Mouse (Mus musculus): Measurements from ENCODE around the gene Cend1. TPM values are rescaled to one million over a fixed set of nuclear protein-coding genes. Genes with fewer than 3 reads are reported as not detected.
A peak's percentile ranks its signal among the peaks of the same experiment; 100 is the strongest.

Cend1 gene
- polyA plus RNA-seq, 1 experiment from 2014 or later = 5.2 TPM

DNA sequence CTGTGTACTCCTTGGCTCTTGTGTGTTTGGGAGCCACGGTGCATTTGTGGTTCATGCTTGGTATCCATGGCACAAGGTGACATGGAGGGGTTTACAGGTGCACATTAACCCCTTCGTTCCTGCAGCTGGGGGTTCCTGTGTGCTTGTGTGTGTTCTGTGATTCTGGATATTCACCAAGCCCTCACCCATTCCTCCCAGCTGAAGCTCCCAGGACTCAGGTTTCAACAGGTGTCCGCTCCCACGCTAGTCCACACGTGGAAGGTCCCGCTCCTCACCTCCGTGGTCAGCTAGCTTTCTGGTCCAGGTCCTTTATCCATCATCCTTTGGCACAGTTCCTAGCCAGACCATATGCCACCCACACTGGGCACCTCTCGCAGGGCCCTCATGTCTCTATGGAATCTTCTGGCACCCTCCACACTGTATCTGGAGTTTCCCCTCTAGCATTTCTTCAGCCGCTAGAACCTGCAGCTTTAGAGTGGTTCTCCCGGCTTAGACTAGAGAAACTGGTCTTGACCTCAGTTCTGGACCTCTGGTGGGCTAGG, 37.4 kb upstream of the Cend1 start:
- 62% methylated on average over 10 of the region's 10 CpGs for WGBS
- ATAC-seq (replicated peaks; ENCODE audit: extremely low read depth, insufficient read depth, low FRiP score) = no peak
- H3K36me3 ChIP-seq (ENCODE audit: control insufficient read depth, insufficient read depth) = peaks cover 19% of the 10 kb centered on the region
- peak overlapping the region; percentile 94 for H3K27ac ChIP-seq (ENCODE audit: low read length)
- H3K9me3 ChIP-seq (replicated peaks; ENCODE audit: control insufficient read depth, low read length) = no peaks in the 10 kb centered on the region
- H3K9ac ChIP-seq (ENCODE audit: low read length) = peak overlapping the region; percentile 88
- peaks cover 27% of the 10 kb centered on the region for H3K27me3 ChIP-seq (ENCODE audit: control insufficient read depth, insufficient read depth, low read length)
- peak overlapping the region; percentile 80 for H3K4me2 ChIP-seq (ENCODE audit: low read depth, low read length)
- peak overlapping the region; percentile 79 for H3K4me3 ChIP-seq (ENCODE audit: low read length)
- H3K4me1 ChIP-seq (ENCODE audit: control insufficient read depth, insufficient read depth, low read length) = peaks cover 47% of the 10 kb centered on the region

DNA sequence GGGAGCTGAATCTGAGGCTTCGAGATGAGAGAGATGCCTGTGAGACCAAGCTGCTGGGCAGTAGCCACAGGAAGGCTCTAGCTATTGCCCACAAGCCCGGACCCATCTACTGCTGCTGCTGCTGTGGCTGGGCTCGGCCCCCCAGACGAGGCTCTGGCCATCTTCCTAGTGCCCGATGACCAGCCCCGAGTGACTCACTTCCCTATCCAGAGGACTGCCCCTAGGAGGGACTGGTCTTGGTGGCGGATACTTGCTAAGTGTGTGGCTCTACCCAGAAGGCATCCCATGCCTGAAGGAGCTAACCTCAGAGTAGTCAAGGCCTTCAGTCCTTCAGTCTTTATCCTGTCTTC, 36.7 kb upstream of the Cend1 start:
- H3K9ac ChIP-seq (ENCODE audit: low read length) = no peak overlapping the region
- no peak overlapping the region for H3K4me2 ChIP-seq (ENCODE audit: low read depth, low read length)
- 63% methylated on average over 7 of the region's 7 CpGs for WGBS
- peaks cover 51% of the 10 kb centered on the region for H3K4me1 ChIP-seq (ENCODE audit: control insufficient read depth, insufficient read depth, low read length)
- H3K4me3 ChIP-seq (ENCODE audit: low read length) = no peak overlapping the region
- ATAC-seq (replicated peaks; ENCODE audit: extremely low read depth, insufficient read depth, low FRiP score) = no peak
- H3K27me3 ChIP-seq (ENCODE audit: control insufficient read depth, insufficient read depth, low read length) = peaks cover 27% of the 10 kb centered on the region
- peak overlapping the region; percentile 41 for H3K27ac ChIP-seq (ENCODE audit: low read length)
- no peaks in the 10 kb centered on the region for H3K9me3 ChIP-seq (replicated peaks; ENCODE audit: control insufficient read depth, low read length)
- H3K36me3 ChIP-seq (ENCODE audit: control insufficient read depth, insufficient read depth) = peaks cover 13% of the 10 kb centered on the region

DNA sequence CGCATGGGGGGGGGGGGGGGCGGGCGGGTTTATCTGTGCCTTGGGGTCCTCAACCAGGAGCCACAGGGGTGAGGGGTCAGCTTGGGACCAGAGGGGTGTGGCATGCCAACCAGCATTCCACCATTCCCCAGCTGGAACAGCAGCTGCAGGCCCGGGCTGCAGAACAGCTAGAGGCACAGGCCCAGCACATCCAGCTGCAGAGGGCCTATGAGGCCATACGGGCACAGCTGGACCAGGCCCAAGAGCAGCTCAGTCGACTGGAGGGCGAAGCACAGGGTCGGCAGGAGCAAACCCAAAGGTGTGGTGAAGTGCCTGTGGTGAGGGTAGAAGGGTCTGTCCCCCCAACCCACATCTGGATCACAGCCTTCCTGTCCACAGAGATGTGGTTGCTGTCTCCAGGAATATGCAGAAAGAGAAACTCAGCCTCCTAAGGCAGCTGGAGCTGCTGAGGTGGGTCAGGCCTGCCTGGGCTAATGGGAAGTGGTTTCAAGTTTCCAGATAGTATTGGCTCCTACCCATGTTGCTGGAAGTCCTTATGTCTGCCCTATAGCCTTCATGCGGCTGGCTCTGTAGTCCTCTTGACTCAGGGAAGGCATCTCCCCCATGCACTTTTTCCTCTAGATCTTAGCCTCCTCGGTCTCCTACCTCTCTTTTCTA, 36.2 kb upstream of the Cend1 start:
- Histone ChIP-seq H3K27ac (ENCODE audit: low read length) (peak overlapping the region; percentile 41), H3K9me3 (replicated peaks; ENCODE audit: control insufficient read depth, low read length) (no peaks in the 10 kb centered on the region), H3K4me1 (ENCODE audit: control insufficient read depth, insufficient read depth, low read length) (peaks cover 51% of the 10 kb centered on the region), H3K36me3 (ENCODE audit: control insufficient read depth, insufficient read depth) (peaks cover 9% of the 10 kb centered on the region), H3K4me2 (ENCODE audit: low read depth, low read length) (peak overlapping the region; percentile 56; the same call in 1 of the 2 replicates), H3K4me3 (ENCODE audit: low read length) (no peak overlapping the region; the same call in 1 of the 2 replicates), H3K27me3 (ENCODE audit: control insufficient read depth, insufficient read depth, low read length) (peaks cover 31% of the 10 kb centered on the region), H3K9ac (ENCODE audit: low read length) (no peak overlapping the region; the same call in 1 of the 2 replicates)
- no peak for ATAC-seq (replicated peaks; ENCODE audit: extremely low read depth, insufficient read depth, low FRiP score)
- WGBS = 36% methylated on average over 8 of the region's 10 CpGs

DNA sequence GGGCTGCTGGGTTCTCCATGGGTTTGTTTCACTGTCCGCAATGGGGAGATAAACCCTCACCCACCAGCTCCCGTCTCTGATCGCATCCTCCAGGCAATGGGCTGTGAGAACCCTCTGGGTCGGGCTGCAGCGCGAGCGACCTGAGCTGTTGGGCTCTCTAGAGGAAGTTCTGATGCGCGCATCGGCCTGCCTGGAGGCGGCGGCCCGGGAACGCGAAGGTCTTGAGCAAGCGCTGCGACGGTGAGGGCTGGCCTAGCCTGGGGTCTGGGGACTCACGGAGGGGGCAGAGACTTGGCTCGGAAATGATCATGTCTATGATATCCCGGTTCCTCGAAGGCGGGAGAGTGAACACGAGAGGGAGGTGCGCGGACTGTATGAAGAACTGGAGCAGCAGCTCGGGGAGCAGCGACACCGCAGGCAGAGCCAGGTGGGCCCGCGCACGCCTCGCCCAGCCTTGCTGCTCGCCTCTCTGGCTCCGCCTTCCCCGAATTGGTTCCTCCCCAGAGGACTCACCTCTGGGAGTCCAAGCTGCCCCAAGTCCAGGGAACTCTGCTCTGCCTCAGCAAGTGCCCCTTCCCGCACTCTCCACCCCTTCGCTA, 35.4 kb upstream of the Cend1 start:
- Histone ChIP-seq H3K4me2 (ENCODE audit: low read depth, low read length) (peak overlapping the region; percentile 56), H3K36me3 (ENCODE audit: control insufficient read depth, insufficient read depth) (peaks cover 4% of the 10 kb centered on the region), H3K4me1 (ENCODE audit: control insufficient read depth, insufficient read depth, low read length) (peaks cover 45% of the 10 kb centered on the region), H3K4me3 (ENCODE audit: low read length) (peak overlapping the region; percentile 36), H3K27me3 (ENCODE audit: control insufficient read depth, insufficient read depth, low read length) (peaks cover 32% of the 10 kb centered on the region), H3K9ac (ENCODE audit: low read length) (peak overlapping the region; percentile 58), H3K27ac (ENCODE audit: low read length) (peak overlapping the region; percentile 74), H3K9me3 (replicated peaks; ENCODE audit: control insufficient read depth, low read length) (no peaks in the 10 kb centered on the region)
- ATAC-seq (replicated peaks; ENCODE audit: extremely low read depth, insufficient read depth, low FRiP score) = no peak
- WGBS = 11% methylated on average over 38 of the region's 38 CpGs

DNA sequence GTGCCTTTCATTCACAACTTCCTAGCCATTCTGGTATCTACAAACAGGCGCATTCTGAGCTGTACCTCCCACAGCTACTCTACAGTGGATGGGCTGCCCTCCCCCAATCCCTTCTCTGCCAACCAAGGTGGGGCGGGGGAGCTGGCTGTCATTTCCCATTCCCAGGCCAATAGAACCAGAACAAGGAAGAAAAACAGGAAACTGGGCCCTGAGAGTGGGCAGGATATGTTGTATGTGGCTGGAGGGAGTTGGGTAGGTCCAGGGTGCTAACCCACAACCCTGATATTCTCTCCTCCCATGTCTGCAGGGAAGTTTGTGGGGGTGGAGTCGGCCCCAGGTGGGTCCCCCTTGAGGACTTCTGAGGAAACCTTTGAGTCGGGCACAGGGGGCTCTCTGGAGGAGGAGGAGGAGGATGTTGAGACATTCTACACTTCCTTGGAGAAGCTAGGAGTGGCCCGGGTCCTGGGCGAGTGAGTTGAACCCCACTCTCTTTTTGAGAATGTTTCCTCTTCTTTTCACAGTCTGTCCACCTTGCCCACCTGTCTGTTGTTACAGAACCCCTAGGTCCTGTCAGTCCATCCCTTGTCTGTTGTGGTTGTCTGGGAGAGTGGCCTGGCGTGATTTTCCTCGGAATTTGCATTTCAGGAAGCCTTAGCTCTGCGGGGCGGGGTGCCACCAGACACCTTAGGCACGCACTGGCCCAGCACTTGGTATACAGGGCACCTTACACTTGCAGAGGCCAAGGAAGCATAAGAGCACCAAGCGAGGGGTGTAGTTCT, 34.7 kb upstream of the Cend1 start:
- Histone ChIP-seq H3K27ac (ENCODE audit: low read length) (peak overlapping the region; percentile 74), H3K4me2 (ENCODE audit: low read depth, low read length) (peak overlapping the region; percentile 56), H3K4me3 (ENCODE audit: low read length) (peak overlapping the region; percentile 36), H3K27me3 (ENCODE audit: control insufficient read depth, insufficient read depth, low read length) (peaks cover 32% of the 10 kb centered on the region), H3K36me3 (ENCODE audit: control insufficient read depth, insufficient read depth) (peaks cover 10% of the 10 kb centered on the region; the same call in 1 of the 2 replicates), H3K4me1 (ENCODE audit: control insufficient read depth, insufficient read depth, low read length) (peaks cover 38% of the 10 kb centered on the region), H3K9ac (ENCODE audit: low read length) (peak overlapping the region; percentile 58), H3K9me3 (replicated peaks; ENCODE audit: control insufficient read depth, low read length) (no peaks in the 10 kb centered on the region)
- WGBS = 37% methylated on average over 12 of the region's 12 CpGs
- peak; percentile 5; the same call in 1 of the 2 replicates for ATAC-seq (replicated peaks; ENCODE audit: extremely low read depth, insufficient read depth, low FRiP score)

DNA sequence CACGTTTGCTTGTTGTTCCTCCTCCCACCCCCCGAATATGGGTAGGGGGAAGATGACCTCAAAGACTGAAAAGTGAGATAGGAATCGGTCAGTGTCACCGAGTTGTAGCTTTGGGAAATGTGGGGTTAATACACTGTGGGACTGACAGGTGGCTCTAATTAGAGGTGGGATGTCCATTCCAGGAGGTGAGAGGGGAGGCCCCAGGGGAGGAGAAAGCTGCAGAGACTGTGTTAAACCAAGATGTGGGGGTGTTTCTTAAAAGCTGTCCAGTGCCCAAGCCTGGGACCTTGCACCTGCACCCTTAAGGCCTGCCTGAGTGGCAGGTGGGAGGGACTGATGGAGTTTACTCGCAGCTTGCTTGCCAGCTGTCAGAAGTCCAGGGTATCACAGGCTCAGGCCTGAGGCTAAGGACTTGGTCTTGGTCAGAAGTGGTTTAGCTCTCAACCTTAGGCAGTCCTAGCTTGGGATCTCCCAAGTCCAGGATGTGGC, 33.1 kb upstream of the Cend1 start:
- 16% methylated on average over 5 of the region's 5 CpGs for WGBS
- no peak for ATAC-seq (replicated peaks; ENCODE audit: extremely low read depth, insufficient read depth, low FRiP score)
- H3K4me2 ChIP-seq (ENCODE audit: low read depth, low read length) = peak overlapping the region; percentile 87
- peak overlapping the region; percentile 34 for H3K27ac ChIP-seq (ENCODE audit: low read length)
- H3K9me3 ChIP-seq (replicated peaks; ENCODE audit: control insufficient read depth, low read length) = no peaks in the 10 kb centered on the region
- peak overlapping the region; percentile 66 for H3K4me3 ChIP-seq (ENCODE audit: low read length)
- peaks cover 20% of the 10 kb centered on the region for H3K36me3 ChIP-seq (ENCODE audit: control insufficient read depth, insufficient read depth)
- H3K9ac ChIP-seq (ENCODE audit: low read length) = peak overlapping the region; percentile 71
- H3K27me3 ChIP-seq (ENCODE audit: control insufficient read depth, insufficient read depth, low read length) = peaks cover 32% of the 10 kb centered on the region
- peaks cover 28% of the 10 kb centered on the region for H3K4me1 ChIP-seq (ENCODE audit: control insufficient read depth, insufficient read depth, low read length)

DNA sequence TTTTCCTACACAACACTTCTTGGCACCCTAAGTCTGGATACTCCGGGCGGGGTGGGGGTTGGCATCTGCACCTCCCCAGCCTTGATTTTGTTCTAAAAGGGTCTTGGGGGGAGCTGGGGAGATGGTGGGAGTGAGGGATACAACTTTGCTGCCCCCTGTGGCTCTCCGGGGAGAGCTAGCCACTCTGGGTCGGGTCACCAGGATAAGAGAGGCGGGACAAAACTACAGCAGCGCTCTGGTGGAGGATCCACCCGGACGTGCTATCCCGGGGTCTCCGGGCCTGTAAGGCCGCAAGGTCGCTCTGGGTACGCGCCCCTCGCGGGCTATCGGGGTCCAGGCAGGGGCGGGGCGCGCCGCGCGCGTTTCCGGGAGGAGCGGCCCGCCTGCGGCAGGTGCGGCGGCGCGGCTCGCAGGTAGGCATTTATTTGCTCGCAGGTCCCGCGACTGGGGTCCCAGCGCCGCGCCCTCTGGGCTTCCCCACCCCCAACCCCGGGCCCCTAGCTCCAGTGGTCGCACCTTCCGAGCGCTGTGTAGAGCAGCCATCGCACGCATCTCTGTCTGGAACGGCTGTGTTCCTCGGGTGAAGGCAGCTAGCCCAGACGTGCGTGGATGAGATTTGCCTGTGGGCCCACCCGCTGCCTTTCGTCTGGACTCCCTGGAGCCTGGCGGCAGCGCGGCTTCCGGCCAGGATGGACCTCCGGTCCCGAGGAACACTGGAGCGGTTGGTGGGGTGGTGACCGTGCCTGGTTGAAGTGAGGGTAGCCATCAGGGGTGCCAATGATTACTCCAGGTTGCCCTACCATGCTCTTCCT, 32.4 kb upstream of the Cend1 start:
- Histone ChIP-seq H3K27ac (ENCODE audit: low read length) (peak overlapping the region; percentile 34), H3K36me3 (ENCODE audit: control insufficient read depth, insufficient read depth) (peaks cover 22% of the 10 kb centered on the region), H3K4me3 (ENCODE audit: low read length) (peak overlapping the region; percentile 66), H3K9ac (ENCODE audit: low read length) (peak overlapping the region; percentile 71), H3K4me2 (ENCODE audit: low read depth, low read length) (peak overlapping the region; percentile 87), H3K4me1 (ENCODE audit: control insufficient read depth, insufficient read depth, low read length) (peaks cover 27% of the 10 kb centered on the region), H3K27me3 (ENCODE audit: control insufficient read depth, insufficient read depth, low read length) (peaks cover 32% of the 10 kb centered on the region), H3K9me3 (replicated peaks; ENCODE audit: control insufficient read depth, low read length) (no peaks in the 10 kb centered on the region)
- no peak for ATAC-seq (replicated peaks; ENCODE audit: extremely low read depth, insufficient read depth, low FRiP score)
- WGBS = 3% methylated on average over 59 of the region's 59 CpGs

DNA sequence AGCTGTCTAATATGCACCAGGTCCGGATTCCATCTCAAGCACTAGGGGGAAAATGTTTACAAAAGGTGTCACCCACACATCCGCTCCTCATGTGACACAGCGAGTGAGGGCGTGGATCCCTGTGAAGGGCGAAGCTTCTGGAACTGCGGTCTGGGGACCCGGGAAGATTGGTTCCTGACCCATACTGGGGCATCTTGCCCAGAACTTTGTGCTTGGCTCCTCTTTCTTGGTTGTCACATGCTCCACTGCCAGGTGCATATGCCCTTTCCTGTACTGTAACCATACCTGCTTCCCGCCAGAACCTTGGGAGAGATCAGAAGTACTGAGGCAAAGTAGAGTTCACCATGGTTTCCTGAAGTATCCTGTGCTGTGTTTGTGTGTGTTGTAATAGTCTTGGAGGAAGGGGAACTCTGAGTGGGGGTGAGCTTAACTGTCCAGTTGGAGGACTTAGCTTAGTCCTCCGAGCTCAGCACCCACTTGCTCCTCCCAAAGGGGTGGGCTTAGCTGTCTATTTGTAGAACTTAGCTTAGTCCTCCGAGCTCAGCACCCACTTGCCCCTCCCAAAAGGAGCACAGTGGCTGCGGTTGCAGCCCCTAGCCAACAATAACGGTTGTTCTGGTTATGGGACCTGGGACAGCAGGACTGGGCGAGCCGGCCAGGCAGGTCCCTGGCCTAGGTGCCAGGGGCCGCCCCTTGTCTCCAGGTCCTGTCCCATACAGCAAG, 31.3 kb upstream of the Cend1 start, which contains the start of gene Cracr2b:
TSS of gene Cracr2b (plus strand) at position 704 of the 723 bp plus-strand sequence.
- H3K27me3 ChIP-seq (ENCODE audit: control insufficient read depth, insufficient read depth, low read length) = peaks cover 32% of the 10 kb centered on the region
- 68% methylated on average over 15 of the region's 15 CpGs for WGBS
- no peak for ATAC-seq (replicated peaks; ENCODE audit: extremely low read depth, insufficient read depth, low FRiP score)
- H3K36me3 ChIP-seq (ENCODE audit: control insufficient read depth, insufficient read depth) = peaks cover 22% of the 10 kb centered on the region
- peak within 1 kb of the TSS; percentile 71 for H3K9ac ChIP-seq (ENCODE audit: low read length)
- H3K9me3 ChIP-seq (replicated peaks; ENCODE audit: control insufficient read depth, low read length) = no peaks in the 10 kb centered on the region
- peaks cover 33% of the 10 kb centered on the region for H3K4me1 ChIP-seq (ENCODE audit: control insufficient read depth, insufficient read depth, low read length)
- peak within 1 kb of the TSS; percentile 66 for H3K4me3 ChIP-seq (ENCODE audit: low read length)
- H3K4me2 ChIP-seq (ENCODE audit: low read depth, low read length) = peak within 1 kb of the TSS; percentile 87
- peak within 1 kb of the TSS; percentile 34 for H3K27ac ChIP-seq (ENCODE audit: low read length)

All from heart, embryonic 16.5 days (tissue).